Mouse (Mus musculus): Measurements from ENCODE around the gene Dclk2. TPM values are rescaled to one million over a fixed set of nuclear protein-coding genes. Genes with fewer than 3 reads are reported as not detected.

The Dclk2 gene
- polyA plus RNA-seq, 1 experiment from 2014 or later, result 49.0 TPM

DNA sequence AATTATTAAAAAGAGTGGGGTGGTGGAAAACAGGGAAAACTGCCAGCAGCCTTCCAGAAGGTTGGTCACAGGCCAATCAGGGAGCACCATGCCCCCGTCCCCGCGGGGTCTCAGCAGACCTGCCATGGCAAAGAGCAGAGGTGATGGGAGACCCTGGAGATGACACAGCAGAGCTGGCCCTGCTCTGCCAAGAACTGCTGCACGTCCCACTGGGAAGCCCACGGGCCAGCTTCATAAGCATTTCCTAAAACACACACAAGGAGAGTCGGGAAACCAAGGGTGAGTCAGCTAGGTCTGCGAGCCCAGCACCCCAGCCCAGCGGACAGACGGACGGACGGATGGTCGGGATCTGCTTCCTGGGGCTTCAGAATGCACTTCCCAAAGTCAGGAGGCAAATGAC lies 134.4 kb downstream of the Dclk2 start:
- H3K9ac ChIP-seq (ENCODE audit: low read length), result no peak overlapping the region
- no peak for DNase-seq (ENCODE audit: low spot score)
- 88% methylated on average over 12 of the region's 12 CpGs for whole genome bisulfite sequencing
- ATAC-seq (replicated peaks; ENCODE audit: low FRiP score), result no peak
- no peak overlapping the region for H3K27ac ChIP-seq (ENCODE audit: low read depth, low read length)
- H3K4me3 ChIP-seq (ENCODE audit: low read depth, low read length), result no peak overlapping the region
- H3K4me1 ChIP-seq (replicated peaks; ENCODE audit: control insufficient read depth, insufficient read depth, low read length), result peaks cover 3% of the 10 kb centered on the region; the same call in 1 of the 2 replicates
- no peaks in the 10 kb centered on the region for H3K27me3 ChIP-seq (ENCODE audit: control insufficient read depth, insufficient read depth, low read length)
- no peaks in the 10 kb centered on the region for H3K36me3 ChIP-seq (ENCODE audit: control insufficient read depth, insufficient read depth, low read length)
- H3K9me3 ChIP-seq (ENCODE audit: control insufficient read depth, low read length), result no peaks in the 10 kb centered on the region
- no peak overlapping the region for H3K4me2 ChIP-seq (ENCODE audit: low read depth, low read length, severe bottlenecking)

- no peak for DNase-seq (ENCODE audit: low spot score)
- WGBS, result 86% methylated on average over 11 of the region's 11 CpGs
- H3K9ac ChIP-seq (ENCODE audit: low read length), result no peak overlapping the region
- H3K9me3 ChIP-seq (ENCODE audit: control insufficient read depth, low read length), result no peaks in the 10 kb centered on the region
- no peaks in the 10 kb centered on the region for H3K36me3 ChIP-seq (ENCODE audit: control insufficient read depth, insufficient read depth, low read length)
- no peak overlapping the region for H3K4me2 ChIP-seq (ENCODE audit: low read depth, low read length, severe bottlenecking)
- no peaks in the 10 kb centered on the region for H3K27me3 ChIP-seq (ENCODE audit: control insufficient read depth, insufficient read depth, low read length)
- H3K4me3 ChIP-seq (ENCODE audit: low read depth, low read length), result no peak overlapping the region
- ATAC-seq (replicated peaks; ENCODE audit: low FRiP score), result no peak
- peaks cover 3% of the 10 kb centered on the region; the same call in 1 of the 2 replicates for H3K4me1 ChIP-seq (replicated peaks; ENCODE audit: control insufficient read depth, insufficient read depth, low read length)
- H3K27ac ChIP-seq (ENCODE audit: low read depth, low read length), result no peak overlapping the region
Measured at GRCm38 (mm10) chr3:86784930-86785329, 135.7 kb downstream of the Dclk2 start.

GRCm38 (mm10) chr3:86784051-86784450 lies 136.6 kb downstream of the Dclk2 start:
- H3K9me3 ChIP-seq (ENCODE audit: control insufficient read depth, low read length), result no peaks in the 10 kb centered on the region
- DNase-seq (ENCODE audit: low spot score), result no peak
- no peak overlapping the region for H3K27ac ChIP-seq (ENCODE audit: low read depth, low read length)
- WGBS, result 92% methylated on average over 3 of the region's 3 CpGs
- no peaks in the 10 kb centered on the region for H3K36me3 ChIP-seq (ENCODE audit: control insufficient read depth, insufficient read depth, low read length)
- no peaks in the 10 kb centered on the region for H3K27me3 ChIP-seq (ENCODE audit: control insufficient read depth, insufficient read depth, low read length)
- peaks cover 3% of the 10 kb centered on the region; the same call in 1 of the 2 replicates for H3K4me1 ChIP-seq (replicated peaks; ENCODE audit: control insufficient read depth, insufficient read depth, low read length)
- no peak overlapping the region for H3K4me2 ChIP-seq (ENCODE audit: low read depth, low read length, severe bottlenecking)
- H3K9ac ChIP-seq (ENCODE audit: low read length), result no peak overlapping the region
- ATAC-seq (replicated peaks; ENCODE audit: low FRiP score), result no peak
- no peak overlapping the region for H3K4me3 ChIP-seq (ENCODE audit: low read depth, low read length)

DNA sequence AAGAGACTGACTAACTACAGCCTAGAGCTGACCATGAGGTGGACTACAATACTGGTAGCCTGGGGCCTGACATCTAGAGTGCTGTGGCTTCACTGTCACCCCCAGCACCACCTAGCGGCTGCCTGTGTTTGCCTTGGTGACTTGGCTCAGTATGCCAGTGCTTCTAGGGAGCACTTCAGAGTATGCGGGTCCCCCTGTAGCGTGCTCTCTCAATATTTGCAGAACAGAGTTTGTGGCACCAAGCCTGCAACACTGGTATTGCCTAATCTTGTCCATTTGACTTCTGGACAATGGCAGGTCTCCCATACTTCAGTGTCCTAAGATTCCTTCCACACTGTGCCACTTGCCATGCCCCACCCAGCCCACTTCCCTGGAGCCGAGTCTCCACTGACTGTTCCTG lies 140.9 kb downstream of the Dclk2 start:
- no peaks in the 10 kb centered on the region for H3K9me3 ChIP-seq (ENCODE audit: control insufficient read depth, low read length)
- H3K36me3 ChIP-seq (ENCODE audit: control insufficient read depth, insufficient read depth, low read length), result no peaks in the 10 kb centered on the region
- H3K4me2 ChIP-seq (ENCODE audit: low read depth, low read length, severe bottlenecking), result no peak overlapping the region
- H3K4me1 ChIP-seq (replicated peaks; ENCODE audit: control insufficient read depth, insufficient read depth, low read length), result 0 out of 2 replicates have a peak, but pooled peaks cover 2% of the 10 kb centered on the region
- H3K27ac ChIP-seq (ENCODE audit: low read depth, low read length), result no peak overlapping the region
- ATAC-seq (replicated peaks; ENCODE audit: low FRiP score) (no peak), DNase-seq (ENCODE audit: low spot score) (peak; percentile 62)
- no peak overlapping the region for H3K9ac ChIP-seq (ENCODE audit: low read length)
- 76% methylated on average over 4 of the region's 4 CpGs for WGBS
- no peaks in the 10 kb centered on the region for H3K27me3 ChIP-seq (ENCODE audit: control insufficient read depth, insufficient read depth, low read length)
- no peak overlapping the region for H3K4me3 ChIP-seq (ENCODE audit: low read depth, low read length)

DNA sequence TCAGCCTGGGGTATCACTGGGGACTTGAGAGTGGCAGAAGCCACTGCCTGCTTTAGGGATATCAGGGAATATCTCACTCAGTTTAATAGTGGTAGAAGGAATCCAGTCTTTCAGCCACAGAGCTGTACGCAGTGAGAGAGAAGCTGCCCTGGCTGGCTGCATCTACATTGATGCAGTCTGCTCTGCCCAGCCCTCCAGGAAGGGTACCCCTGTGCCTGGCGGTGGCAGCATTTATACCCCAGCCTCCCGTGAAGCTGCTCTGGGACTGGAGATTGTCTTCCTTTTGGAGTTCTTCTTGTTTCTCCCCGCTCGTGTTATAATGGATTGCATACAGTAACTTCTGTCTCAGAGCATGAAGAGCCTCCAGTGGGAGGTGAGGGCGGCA lies 145.2 kb downstream of the Dclk2 start:
- WGBS, result 91% methylated on average over 6 of the region's 6 CpGs
- no peak overlapping the region for H3K27ac ChIP-seq (ENCODE audit: low read depth, low read length)

DNA sequence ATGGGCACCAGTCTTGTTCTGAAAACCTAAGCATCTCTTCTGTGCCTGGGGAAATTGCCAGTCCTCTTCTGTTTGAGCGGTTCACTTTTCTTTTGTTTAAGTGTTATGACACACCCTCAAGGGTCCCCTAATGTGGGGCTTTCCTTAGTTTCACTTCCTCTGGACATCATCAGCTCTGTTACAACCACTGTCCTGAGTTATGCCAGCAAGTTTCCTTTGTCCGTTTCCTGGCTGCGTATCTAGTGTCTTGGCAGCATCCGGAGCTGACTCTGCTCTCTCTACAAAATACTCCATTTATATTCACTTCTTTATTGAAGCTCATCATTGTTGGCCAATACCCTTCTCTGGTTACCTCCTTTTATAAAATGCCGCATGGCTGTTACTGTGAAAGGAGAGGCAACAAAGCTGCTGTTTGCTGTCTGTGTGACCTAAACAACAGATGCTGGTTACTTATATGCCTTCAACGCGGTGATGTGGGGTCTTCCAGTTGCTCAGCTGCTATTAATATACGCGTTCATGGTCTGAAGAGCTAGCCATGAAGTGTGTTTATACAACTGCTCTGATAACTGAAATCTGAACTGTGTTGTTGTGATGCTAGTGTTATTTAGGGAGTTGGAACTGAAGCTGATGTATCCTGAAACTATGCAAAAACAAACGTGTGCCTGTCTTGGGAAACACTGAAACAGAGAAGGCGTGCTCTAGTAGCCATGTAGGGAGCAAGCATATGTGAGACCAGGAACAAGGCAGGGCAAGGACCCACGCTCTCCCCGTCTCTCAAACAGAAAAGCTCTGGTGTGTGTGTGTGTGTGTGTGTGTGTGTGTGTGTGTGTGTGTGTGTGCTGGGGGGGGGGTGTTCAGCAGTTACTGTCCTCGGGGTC lies 145.8 kb downstream of the Dclk2 start:
- Histone ChIP-seq H3K36me3 (ENCODE audit: control insufficient read depth, insufficient read depth, low read length) (no peaks in the 10 kb centered on the region), H3K27me3 (ENCODE audit: control insufficient read depth, insufficient read depth, low read length) (no peaks in the 10 kb centered on the region), H3K9ac (ENCODE audit: low read length) (no peak overlapping the region), H3K27ac (ENCODE audit: low read depth, low read length) (no peak overlapping the region), H3K4me3 (ENCODE audit: low read depth, low read length) (no peak overlapping the region), H3K4me1 (replicated peaks; ENCODE audit: control insufficient read depth, insufficient read depth, low read length) (0 out of 2 replicates have a peak, but pooled peaks cover 2% of the 10 kb centered on the region), H3K9me3 (ENCODE audit: control insufficient read depth, low read length) (no peaks in the 10 kb centered on the region), H3K4me2 (ENCODE audit: low read depth, low read length, severe bottlenecking) (no peak overlapping the region)
- WGBS, result 78% methylated on average over 14 of the region's 14 CpGs
- ATAC-seq (replicated peaks; ENCODE audit: low FRiP score) (no peak), DNase-seq (ENCODE audit: low spot score) (no peak)

More for the DNA sequence above, 145.2 kb downstream of the Dclk2 start:
- H3K27me3 ChIP-seq (ENCODE audit: control insufficient read depth, insufficient read depth, low read length), result no peaks in the 10 kb centered on the region
- H3K9ac ChIP-seq (ENCODE audit: low read length), result no peak overlapping the region
- no peaks in the 10 kb centered on the region for H3K36me3 ChIP-seq (ENCODE audit: control insufficient read depth, insufficient read depth, low read length)
- H3K4me2 ChIP-seq (ENCODE audit: low read depth, low read length, severe bottlenecking), result no peak overlapping the region
- ATAC-seq (replicated peaks; ENCODE audit: low FRiP score), result no peak
- DNase-seq (ENCODE audit: low spot score), result no peak
- no peak overlapping the region for H3K4me3 ChIP-seq (ENCODE audit: low read depth, low read length)
- H3K4me1 ChIP-seq (replicated peaks; ENCODE audit: control insufficient read depth, insufficient read depth, low read length), result 0 out of 2 replicates have a peak, but pooled peaks cover 2% of the 10 kb centered on the region
- no peaks in the 10 kb centered on the region for H3K9me3 ChIP-seq (ENCODE audit: control insufficient read depth, low read length)

DNA sequence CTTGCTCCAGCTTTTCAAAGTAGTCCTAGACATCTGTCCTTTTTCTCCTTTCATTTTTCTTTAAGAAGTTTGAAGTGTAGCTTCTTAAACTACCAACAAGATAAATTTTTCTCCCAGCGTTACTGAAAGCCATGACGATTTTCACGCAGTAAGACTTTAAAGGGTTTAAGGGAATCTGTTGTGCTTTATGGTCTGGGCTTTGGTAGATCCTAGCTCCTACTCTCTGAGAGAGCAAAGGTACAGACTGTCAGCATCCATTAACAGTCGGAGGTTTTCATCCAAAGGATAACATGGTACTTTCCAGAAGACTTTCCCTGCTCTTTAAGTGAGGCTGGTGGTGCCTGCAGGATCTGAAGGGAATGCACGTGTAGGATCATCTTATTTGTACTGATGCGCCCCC lies 151.7 kb downstream of the Dclk2 start:
- Histone ChIP-seq H3K27me3 (ENCODE audit: control insufficient read depth, insufficient read depth, low read length) (no peaks in the 10 kb centered on the region), H3K36me3 (ENCODE audit: control insufficient read depth, insufficient read depth, low read length) (no peaks in the 10 kb centered on the region), H3K9me3 (ENCODE audit: control insufficient read depth, low read length) (no peaks in the 10 kb centered on the region), H3K4me1 (replicated peaks; ENCODE audit: control insufficient read depth, insufficient read depth, low read length) (no peaks in the 10 kb centered on the region), H3K9ac (ENCODE audit: low read length) (no peak overlapping the region), H3K4me2 (ENCODE audit: low read depth, low read length, severe bottlenecking) (no peak overlapping the region), H3K27ac (ENCODE audit: low read depth, low read length) (no peak overlapping the region), H3K4me3 (ENCODE audit: low read depth, low read length) (no peak overlapping the region)
- ATAC-seq (replicated peaks; ENCODE audit: low FRiP score) (no peak), DNase-seq (ENCODE audit: low spot score) (no peak)
- 56% methylated on average over 6 of the region's 6 CpGs for WGBS

- Histone ChIP-seq H3K4me2 (ENCODE audit: low read depth, low read length, severe bottlenecking) (no peak overlapping the region), H3K27ac (ENCODE audit: low read depth, low read length) (no peak overlapping the region), H3K36me3 (ENCODE audit: control insufficient read depth, insufficient read depth, low read length) (no peaks in the 10 kb centered on the region), H3K9me3 (ENCODE audit: control insufficient read depth, low read length) (no peaks in the 10 kb centered on the region), H3K4me3 (ENCODE audit: low read depth, low read length) (no peak overlapping the region), H3K9ac (ENCODE audit: low read length) (no peak overlapping the region), H3K27me3 (ENCODE audit: control insufficient read depth, insufficient read depth, low read length) (no peaks in the 10 kb centered on the region), H3K4me1 (replicated peaks; ENCODE audit: control insufficient read depth, insufficient read depth, low read length) (no peaks in the 10 kb centered on the region)
- WGBS, result 17% methylated on average over 8 of the region's 8 CpGs
- no peak for ATAC-seq (replicated peaks; ENCODE audit: low FRiP score)
- DNase-seq (ENCODE audit: low spot score), result no peak
Measured at GRCm38 (mm10) chr3:86768553-86768952, 152.1 kb downstream of the Dclk2 start.

DNA sequence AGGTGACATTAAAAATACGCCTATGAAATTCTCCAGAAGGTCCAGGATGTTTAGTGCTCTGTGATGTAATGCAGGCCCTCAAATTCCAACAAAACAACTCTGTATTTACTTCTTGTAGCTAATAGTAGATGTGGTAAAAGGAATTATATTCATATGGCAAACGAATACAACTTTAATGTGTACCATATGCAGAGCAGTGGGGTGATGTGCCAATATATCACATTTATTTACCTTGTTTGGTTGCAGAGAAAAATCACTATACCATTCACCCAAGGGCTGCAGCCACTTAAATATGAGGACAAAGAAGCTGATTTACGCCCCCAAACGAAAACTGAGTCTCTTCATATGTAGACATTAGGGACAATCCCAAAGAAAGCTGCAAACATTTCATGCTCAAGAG lies 158.2 kb downstream of the Dclk2 start:
- no peak overlapping the region for H3K27ac ChIP-seq (ENCODE audit: low read depth, low read length)
- no peak overlapping the region for H3K9ac ChIP-seq (ENCODE audit: low read length)
- H3K9me3 ChIP-seq (ENCODE audit: control insufficient read depth, low read length), result no peaks in the 10 kb centered on the region
- no peak overlapping the region for H3K4me3 ChIP-seq (ENCODE audit: low read depth, low read length)
- WGBS, result 90% methylated on average over 4 of the region's 4 CpGs
- H3K4me2 ChIP-seq (ENCODE audit: low read depth, low read length, severe bottlenecking), result no peak overlapping the region
- ATAC-seq (replicated peaks; ENCODE audit: low FRiP score), result no peak
- H3K4me1 ChIP-seq (replicated peaks; ENCODE audit: control insufficient read depth, insufficient read depth, low read length), result no peaks in the 10 kb centered on the region
- no peaks in the 10 kb centered on the region for H3K36me3 ChIP-seq (ENCODE audit: control insufficient read depth, insufficient read depth, low read length)
- DNase-seq (ENCODE audit: low spot score), result no peak
- H3K27me3 ChIP-seq (ENCODE audit: control insufficient read depth, insufficient read depth, low read length), result 0 out of 2 replicates have a peak, but pooled peaks cover 2% of the 10 kb centered on the region
